Mouse (Mus musculus) lung, adult 2 months (tissue): ENCODE data around the gene Olfr1394. TPM values are rescaled to one million over a fixed set of nuclear protein-coding genes. Genes with fewer than 3 reads are reported as not detected.
"Not testable (repeated sequence)": the region's sequence is repeated elsewhere in the genome, so short reads cannot be mapped to it uniquely, and the experiment has no call there.

ENCODE experiments used
- DNase-seq: peaks from one replicate; pipeline ENCODE4 v3.0.0; 2022
- H3K4me1 ChIP-seq: fragments of 200-500 bp; 2 replicates; pipeline ENCODE4 v1.6.1; 2011; ENCODE audit warnings: low read length; ENCODE audit not compliant: control insufficient read depth, insufficient read depth
- H3K4me3 ChIP-seq: fragments of 200-500 bp; replicated peaks from 2 replicates; pipeline ENCODE3; 2011; ENCODE audit warnings: low read depth, mild to moderate bottlenecking, control low read depth, low read length; ENCODE audit errors: extremely low read depth
- CTCF ChIP-seq: fragments of 200-500 bp; IDR thresholded peaks from 2 replicates; pipeline ENCODE4 v1.5.1; 2011; ENCODE audit warnings: mild to moderate bottlenecking, low read length, control low read depth; ENCODE audit not compliant: insufficient read depth
- POLR2A ChIP-seq: fragments of 200-500 bp; IDR thresholded peaks from 2 replicates; pipeline ENCODE4 v1.6.1; 2011; ENCODE audit warnings: low read depth, mild to moderate bottlenecking, control low read depth, low read length, borderline replicate concordance; ENCODE audit errors: extremely low read depth
- WGBS: fragments of 180-500 bp; shearing (Covaris S2); methylation state at CpG from one replicate; pipeline ENCODE4 v1.1.7; 2018; 5-methylcytosine and 5-hydroxymethylcytosine counted together
- polyA plus RNA-seq: library from polyadenylated mRNA; depleted of rRNA; stranded (reverse); fragments of >200 nt; gene quantifications from 2 replicates; pipeline ENCODE4 v1.2.3, GENCODE M21; 2012

Olfr1394 gene
- polyA plus RNA-seq, 1 experiment = not detected

GRCm38 (mm10) chr11:49187701-49188100 is 33.5 kb downstream of the Olfr1394 start:
- Histone ChIP-seq H3K4me1 (no peaks in the 10 kb centered on the region), H3K4me3 (no peak overlapping the region)
- DNase-seq = no peak
- TF ChIP-seq POLR2A (no peak), CTCF (no peak)
- WGBS = 70% methylated on average over 10 of the region's 10 CpGs

- Histone ChIP-seq H3K4me3 (no peak overlapping the region), H3K4me1 (no peaks in the 10 kb centered on the region)
- peak; percentile 40; the same call in 1 of the 2 replicates for TF ChIP-seq CTCF
- TF ChIP-seq POLR2A = no peak
- DNase-seq = peak; percentile 66
- 1% methylated on average over 7 of the region's 7 CpGs for WGBS
Measured at GRCm38 (mm10) chr11:49189737-49190136, 35.6 kb downstream of the Olfr1394 start.

GRCm38 (mm10) chr11:49191083-49191482 is 36.9 kb downstream of the Olfr1394 start:
- 23% methylated on average over 2 of the region's 2 CpGs for WGBS
- DNase-seq = no peak
- no peak for TF ChIP-seq POLR2A
- no peak for TF ChIP-seq CTCF
- Histone ChIP-seq H3K4me1 (no peaks in the 10 kb centered on the region), H3K4me3 (no peak overlapping the region)

GRCm38 (mm10) chr11:49194771-49195170 is 40.6 kb downstream of the Olfr1394 start:
- not testable (repeated sequence) for DNase-seq, H3K4me3 ChIP-seq, H3K4me1 ChIP-seq
- 85% methylated on average over 9 of the region's 9 CpGs for WGBS

GRCm38 (mm10) chr11:49195819-49196322 is 41.7 kb downstream of the Olfr1394 start:
- WGBS = 44% methylated on average over 7 of the region's 7 CpGs
- Histone ChIP-seq H3K4me3 (no peak overlapping the region), H3K4me1 (no peaks in the 10 kb centered on the region)
- TF ChIP-seq CTCF = no peak
- TF ChIP-seq POLR2A = no peak
- DNase-seq = peak; percentile 14

- Histone ChIP-seq H3K4me3 (no peak overlapping the region), H3K4me1 (peaks cover 12% of the 10 kb centered on the region)
- no peak for DNase-seq
- no peak for TF ChIP-seq CTCF
- TF ChIP-seq POLR2A = no peak
Measured at GRCm38 (mm10) chr11:49200666-49201065, 46.5 kb downstream of the Olfr1394 start.

- Histone ChIP-seq H3K4me1 (peaks cover 12% of the 10 kb centered on the region), H3K4me3 (no peak overlapping the region)
- no peak for DNase-seq
- TF ChIP-seq CTCF = no peak
- no peak for TF ChIP-seq POLR2A
Measured at GRCm38 (mm10) chr11:49201142-49201541, 47.0 kb downstream of the Olfr1394 start.

GRCm38 (mm10) chr11:49202071-49202470 is 47.9 kb downstream of the Olfr1394 start:
- Histone ChIP-seq H3K4me3 (peak overlapping the region; percentile 4), H3K4me1 (peaks cover 12% of the 10 kb centered on the region)
- TF ChIP-seq CTCF (no peak), POLR2A (no peak)
- WGBS = 34% methylated on average over 2 of the region's 2 CpGs
- DNase-seq = no peak

- no peak for TF ChIP-seq CTCF
- TF ChIP-seq POLR2A = no peak; the same call in 1 of the 2 replicates
- peak overlapping the region; percentile 95 for H3K4me3 ChIP-seq
- H3K4me1 ChIP-seq = peaks cover 12% of the 10 kb centered on the region
- DNase-seq = no peak
- WGBS = 1% methylated on average over 10 of the region's 10 CpGs
Measured at GRCm38 (mm10) chr11:49202523-49203061, 48.4 kb downstream of the Olfr1394 start.

GRCm38 (mm10) chr11:49203129-49203768 is 49.1 kb downstream of the Olfr1394 start, which contains the start of gene Zfp62:
Gene Zfp62 (plus strand): TSS chr11:49203292.
- DNase-seq = peak; percentile 91
- Histone ChIP-seq H3K4me3 (peak within 1 kb of the TSS; percentile 95), H3K4me1 (peaks cover 12% of the 10 kb centered on the region)
- TF ChIP-seq CTCF (no peak), POLR2A (peak; percentile 45; the same call in 1 of the 2 replicates)
- WGBS = under 1% methylated on average over 47 of the region's 47 CpGs
